Mouse (Mus musculus): ENCODE measurements around the gene Galntl6.
A peak's percentile ranks its signal among the peaks of the same experiment; 100 is the strongest.

The Galntl6 gene

DNA sequence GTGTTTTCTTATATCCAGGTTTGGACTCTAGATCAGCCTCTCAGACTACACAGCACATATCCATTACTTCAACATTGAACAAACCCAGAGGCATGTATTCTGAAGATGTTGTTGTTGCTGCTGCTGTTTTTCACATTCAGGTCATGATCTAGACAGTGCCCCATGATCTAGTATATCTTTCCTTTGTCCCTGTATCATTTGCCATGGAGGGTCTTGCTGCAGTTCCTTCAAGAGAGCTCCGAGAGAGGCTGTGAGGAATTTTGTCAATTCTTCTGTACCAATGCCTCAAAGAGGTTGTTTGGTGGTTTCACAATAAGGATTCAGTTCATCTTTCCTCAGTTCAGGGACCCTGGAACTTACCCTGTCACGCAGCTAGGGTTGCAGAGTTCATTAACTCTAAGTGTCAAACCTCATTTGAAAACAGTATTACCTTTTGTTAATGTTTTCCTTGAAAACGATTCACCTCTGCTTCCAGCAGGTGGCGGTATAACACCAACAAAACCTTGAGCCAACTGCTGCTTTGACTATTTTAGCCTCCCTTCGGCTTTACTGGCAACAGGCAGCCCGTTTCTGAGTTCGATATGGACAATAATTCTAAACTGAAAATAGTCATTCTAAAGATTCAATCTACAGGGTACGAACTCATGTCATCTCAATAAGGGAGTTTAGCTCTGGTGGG is 973.1 kb downstream of the Galntl6 start:
- Histone ChIP-seq H3K27me3 (ENCODE audit: control insufficient read depth, insufficient read depth, low read length, poor library complexity, severe bottlenecking) (no peaks in the 10 kb centered on the region), H3K36me3 (ENCODE audit: control insufficient read depth, insufficient read depth, low read length, poor library complexity, severe bottlenecking) (no peaks in the 10 kb centered on the region)
- peak; percentile 3 for DNase-seq (ENCODE audit: low read depth, low spot score)

GRCm38 (mm10) chr8:57927074-57927473 is 985.4 kb downstream of the Galntl6 start:
- Histone ChIP-seq H3K27me3 (ENCODE audit: control insufficient read depth, insufficient read depth, low read length, poor library complexity, severe bottlenecking) (no peaks in the 10 kb centered on the region), H3K36me3 (ENCODE audit: control insufficient read depth, insufficient read depth, low read length, poor library complexity, severe bottlenecking) (no peaks in the 10 kb centered on the region)
- DNase-seq (ENCODE audit: low read depth, low spot score) = no peak

GRCm38 (mm10) chr8:57923556-57923955 is 988.9 kb downstream of the Galntl6 start:
- Histone ChIP-seq H3K27me3 (ENCODE audit: control insufficient read depth, insufficient read depth, low read length, poor library complexity, severe bottlenecking) (no peaks in the 10 kb centered on the region), H3K36me3 (ENCODE audit: control insufficient read depth, insufficient read depth, low read length, poor library complexity, severe bottlenecking) (no peaks in the 10 kb centered on the region)
- no peak for DNase-seq (ENCODE audit: low read depth, low spot score)

- no peak for DNase-seq (ENCODE audit: low read depth, low spot score)
- H3K36me3 ChIP-seq (ENCODE audit: control insufficient read depth, insufficient read depth, low read length, poor library complexity, severe bottlenecking) = no peaks in the 10 kb centered on the region
- no peaks in the 10 kb centered on the region for H3K27me3 ChIP-seq (ENCODE audit: control insufficient read depth, insufficient read depth, low read length, poor library complexity, severe bottlenecking)
Observed at GRCm38 (mm10) chr8:57923130-57923529, 989.3 kb downstream of the Galntl6 start.

DNA sequence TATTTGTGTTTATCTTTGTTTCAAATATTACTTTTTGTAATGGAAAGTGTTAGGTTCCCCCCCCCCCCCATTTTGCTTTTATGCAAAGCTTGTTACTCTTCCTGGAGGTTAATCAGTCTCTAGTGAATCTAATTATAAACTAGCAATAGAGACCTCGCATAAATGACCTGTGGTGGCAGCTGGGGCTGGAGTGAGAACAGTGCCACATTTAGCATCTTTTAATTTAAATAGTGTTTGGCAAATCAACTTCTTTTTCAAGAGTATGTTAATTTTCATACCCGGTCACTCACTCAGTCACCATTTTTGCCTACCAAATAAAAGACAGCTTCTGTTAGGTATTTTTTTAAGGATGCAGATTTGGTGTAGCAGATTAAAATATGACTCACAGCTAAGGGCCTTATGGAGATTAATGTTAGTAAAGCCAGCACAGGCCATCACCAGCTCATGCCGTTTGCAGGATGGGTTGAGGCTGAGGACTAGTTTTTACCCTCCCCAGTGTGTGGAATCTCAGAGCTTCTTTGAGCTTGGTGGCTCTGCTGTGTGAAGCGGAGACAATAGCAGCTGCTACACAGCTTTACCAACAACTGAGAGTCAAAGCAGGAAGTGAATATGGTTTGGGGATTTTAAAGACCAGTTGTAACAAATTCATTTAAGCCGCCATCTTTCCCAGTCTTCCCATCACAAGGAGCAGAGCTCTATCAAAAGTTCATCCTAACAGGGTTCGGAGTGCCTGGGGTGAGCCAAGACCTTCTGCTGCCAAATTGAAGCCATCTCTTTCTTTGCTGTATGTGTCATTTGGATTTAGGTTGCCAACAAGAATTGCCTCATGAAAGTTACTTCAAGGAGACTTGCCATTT is 990.0 kb downstream of the Galntl6 start:
- no peaks in the 10 kb centered on the region for H3K36me3 ChIP-seq (ENCODE audit: control insufficient read depth, insufficient read depth, low read length, poor library complexity, severe bottlenecking)

GRCm38 (mm10) chr8:57920326-57920903 is 992.0 kb downstream of the Galntl6 start:
- no peaks in the 10 kb centered on the region for H3K27me3 ChIP-seq (ENCODE audit: control insufficient read depth, insufficient read depth, low read length, poor library complexity, severe bottlenecking)

More for the DNA sequence above, 990.0 kb downstream of the Galntl6 start:
- H3K27me3 ChIP-seq (ENCODE audit: control insufficient read depth, insufficient read depth, low read length, poor library complexity, severe bottlenecking) = no peaks in the 10 kb centered on the region
- no peak for DNase-seq (ENCODE audit: low read depth, low spot score)

DNA sequence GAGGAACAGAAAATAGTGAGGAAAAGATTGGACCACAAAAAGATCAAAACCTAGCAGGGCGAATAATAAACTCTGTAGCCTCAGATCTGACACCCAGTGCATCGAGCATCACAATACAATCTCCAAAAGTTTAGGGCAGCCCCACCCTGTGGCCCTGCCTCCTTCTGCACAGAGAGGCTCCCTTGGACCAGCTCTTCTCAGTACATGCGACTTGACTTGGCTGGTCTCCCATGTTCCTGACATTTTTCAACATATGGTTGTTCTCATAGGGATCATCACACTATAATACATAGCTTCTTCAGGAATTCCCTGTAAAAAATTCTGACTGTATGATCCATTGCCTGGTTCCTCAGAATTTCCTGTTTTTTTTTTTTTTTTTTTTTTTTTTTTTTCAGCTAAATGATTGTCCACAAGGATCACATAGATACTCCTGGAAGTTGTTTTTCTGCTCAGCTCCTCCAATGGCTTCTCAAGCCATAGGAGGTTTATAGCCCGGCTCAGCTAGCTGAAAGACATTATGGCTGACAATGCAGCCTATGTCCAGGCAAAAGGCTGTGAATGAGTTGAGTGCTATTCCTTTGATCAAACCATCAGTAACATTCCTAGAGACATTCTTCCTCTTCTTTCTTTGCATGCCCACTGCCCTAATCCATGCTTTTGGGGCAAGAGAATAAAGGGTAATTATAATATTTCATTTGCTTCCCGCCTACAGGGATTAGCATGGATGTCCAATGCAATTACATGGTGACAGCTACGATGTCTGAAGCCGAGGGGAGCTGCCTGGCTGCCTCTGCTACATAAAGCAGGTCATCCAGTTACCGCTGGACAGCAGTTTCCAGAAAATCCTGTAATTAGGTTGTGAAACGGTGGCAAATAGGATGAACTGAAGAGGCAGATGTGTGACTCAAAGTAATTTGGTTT is 993.5 kb downstream of the Galntl6 start:
- no peak for DNase-seq (ENCODE audit: low read depth, low spot score)
- H3K27me3 ChIP-seq (ENCODE audit: control insufficient read depth, insufficient read depth, low read length, poor library complexity, severe bottlenecking) = no peaks in the 10 kb centered on the region

More at GRCm38 (mm10) chr8:57920326-57920903, 992.0 kb downstream of the Galntl6 start:
- DNase-seq (ENCODE audit: low read depth, low spot score) = no peak
- H3K36me3 ChIP-seq (ENCODE audit: control insufficient read depth, insufficient read depth, low read length, poor library complexity, severe bottlenecking) = no peaks in the 10 kb centered on the region

DNA sequence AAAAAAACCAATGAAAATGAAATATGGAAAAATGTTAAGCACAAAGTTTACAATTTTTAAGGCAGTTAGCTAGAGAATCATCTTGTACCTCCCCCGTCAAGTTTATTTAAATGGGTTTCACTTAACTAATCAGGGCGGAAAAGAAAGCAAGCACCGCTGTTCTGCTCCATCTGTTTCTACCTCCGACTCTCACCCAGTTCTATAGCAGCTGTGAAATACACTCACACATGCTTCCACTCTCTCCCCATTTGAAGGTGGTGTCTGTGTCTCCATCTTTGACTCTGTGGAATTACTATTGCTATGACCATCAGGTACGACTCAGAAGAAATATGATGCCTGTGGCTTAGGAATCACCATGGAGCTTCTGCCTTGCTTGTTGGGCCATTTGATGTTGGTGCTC is 1019.1 kb downstream of the Galntl6 start:
- no peak for DNase-seq (ENCODE audit: low read depth, low spot score)
- Histone ChIP-seq H3K36me3 (ENCODE audit: control insufficient read depth, insufficient read depth, low read length, poor library complexity, severe bottlenecking) (no peaks in the 10 kb centered on the region), H3K27me3 (ENCODE audit: control insufficient read depth, insufficient read depth, low read length, poor library complexity, severe bottlenecking) (no peaks in the 10 kb centered on the region)

More for the DNA sequence above, 993.5 kb downstream of the Galntl6 start:
- no peaks in the 10 kb centered on the region for H3K36me3 ChIP-seq (ENCODE audit: control insufficient read depth, insufficient read depth, low read length, poor library complexity, severe bottlenecking)

- no peaks in the 10 kb centered on the region for H3K36me3 ChIP-seq (ENCODE audit: control insufficient read depth, insufficient read depth, low read length, poor library complexity, severe bottlenecking)
- no peaks in the 10 kb centered on the region for H3K27me3 ChIP-seq (ENCODE audit: control insufficient read depth, insufficient read depth, low read length, poor library complexity, severe bottlenecking)
Observed at GRCm38 (mm10) chr8:57892115-57892514, 1020.3 kb downstream of the Galntl6 start.

DNA sequence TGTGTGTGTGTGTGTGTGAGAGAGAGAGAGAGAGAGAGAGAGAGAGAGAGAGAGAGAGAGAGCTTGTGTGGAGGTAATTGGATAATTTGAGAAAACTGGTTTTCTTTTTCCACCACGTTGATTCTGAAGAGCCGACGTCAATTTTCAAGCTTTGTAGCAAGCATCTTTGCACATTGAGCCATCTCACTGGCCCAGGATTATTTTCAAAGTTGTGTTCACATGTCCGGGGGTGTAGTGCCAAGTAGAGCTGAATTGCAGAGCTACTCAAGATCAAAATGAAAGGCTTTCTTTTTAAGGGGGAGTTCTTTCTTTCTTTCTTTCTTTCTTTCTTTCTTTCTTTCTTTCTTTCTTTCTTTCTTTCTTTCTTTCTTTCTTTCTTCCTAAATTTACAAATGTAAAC is 1022.3 kb downstream of the Galntl6 start:
- Histone ChIP-seq H3K27me3 (ENCODE audit: control insufficient read depth, insufficient read depth, low read length, poor library complexity, severe bottlenecking) (no peaks in the 10 kb centered on the region), H3K36me3 (ENCODE audit: control insufficient read depth, insufficient read depth, low read length, poor library complexity, severe bottlenecking) (no peaks in the 10 kb centered on the region)
- no peak for DNase-seq (ENCODE audit: low read depth, low spot score)

More at GRCm38 (mm10) chr8:57892115-57892514, 1020.3 kb downstream of the Galntl6 start:
- no peak for DNase-seq (ENCODE audit: low read depth, low spot score)

DNA sequence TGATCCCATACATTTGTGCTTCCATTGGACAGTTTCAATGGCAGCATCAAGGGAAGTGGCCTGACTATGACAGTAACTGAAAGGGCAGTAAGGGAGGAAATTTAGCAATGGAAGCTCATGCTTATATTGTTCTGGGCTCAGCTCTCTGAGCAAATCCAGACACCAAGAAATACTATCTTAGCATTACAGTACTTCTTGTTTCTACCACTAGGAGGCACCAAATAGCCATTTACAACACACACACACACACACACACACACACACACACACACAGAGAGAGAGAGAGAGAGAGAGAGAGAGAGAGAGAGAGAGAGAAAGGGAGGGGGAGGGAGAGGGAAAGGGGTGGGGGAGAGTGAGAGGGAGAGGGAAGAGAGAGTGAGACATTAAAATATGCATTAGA is 1023.6 kb downstream of the Galntl6 start:
- no peak for DNase-seq (ENCODE audit: low read depth, low spot score)
- Histone ChIP-seq H3K27me3 (ENCODE audit: control insufficient read depth, insufficient read depth, low read length, poor library complexity, severe bottlenecking) (no peaks in the 10 kb centered on the region), H3K36me3 (ENCODE audit: control insufficient read depth, insufficient read depth, low read length, poor library complexity, severe bottlenecking) (no peaks in the 10 kb centered on the region)

- no peak for DNase-seq (ENCODE audit: low read depth, low spot score)
- H3K36me3 ChIP-seq (ENCODE audit: control insufficient read depth, insufficient read depth, low read length, poor library complexity, severe bottlenecking) = no peaks in the 10 kb centered on the region
- H3K27me3 ChIP-seq (ENCODE audit: control insufficient read depth, insufficient read depth, low read length, poor library complexity, severe bottlenecking) = no peaks in the 10 kb centered on the region; the same call in 1 of the 2 replicates
Observed at GRCm38 (mm10) chr8:57879452-57879851, 1033.0 kb downstream of the Galntl6 start.

DNA sequence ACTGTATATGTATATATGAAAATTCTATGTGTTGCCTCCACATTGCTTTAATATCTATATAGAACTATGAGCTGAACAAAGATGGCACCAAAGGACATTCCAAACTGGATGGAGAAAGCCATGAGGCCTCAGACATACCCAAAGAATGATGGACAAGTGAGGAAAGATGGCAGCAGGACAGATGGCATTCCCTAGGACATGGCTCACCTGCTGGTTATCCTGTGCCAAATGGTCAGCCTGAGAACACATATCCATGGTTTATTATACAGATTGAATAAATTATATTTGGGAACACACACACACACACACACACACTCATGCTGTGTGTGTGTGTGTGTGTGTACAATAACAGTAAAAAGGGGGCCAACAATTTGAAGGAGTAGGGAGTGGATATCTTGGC is 1063.4 kb downstream of the Galntl6 start:
- DNase-seq (ENCODE audit: low read depth, low spot score) = no peak
- no peaks in the 10 kb centered on the region for H3K27me3 ChIP-seq (ENCODE audit: control insufficient read depth, insufficient read depth, low read length, poor library complexity, severe bottlenecking)
- H3K36me3 ChIP-seq (ENCODE audit: control insufficient read depth, insufficient read depth, low read length, poor library complexity, severe bottlenecking) = no peaks in the 10 kb centered on the region

DNA sequence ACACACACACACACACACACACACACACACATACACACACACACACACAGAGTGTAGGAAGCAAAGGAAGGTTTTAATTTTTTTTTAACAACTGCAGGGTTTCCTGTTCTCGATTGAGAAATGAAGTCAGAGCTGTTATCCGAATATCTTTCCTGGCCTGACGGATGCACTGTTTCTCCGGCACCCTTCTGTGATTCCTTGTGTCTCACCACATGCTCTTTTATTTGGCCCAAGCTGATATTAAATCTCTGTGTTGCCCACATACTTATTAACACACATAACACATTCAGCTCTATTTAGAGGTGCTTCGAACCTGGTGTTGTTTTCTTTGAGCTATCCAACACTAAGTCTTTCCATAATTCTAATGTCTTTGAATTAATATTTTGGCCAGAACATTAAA is 1069.0 kb downstream of the Galntl6 start:
- DNase-seq (ENCODE audit: low read depth, low spot score) = no peak
- no peaks in the 10 kb centered on the region for H3K36me3 ChIP-seq (ENCODE audit: control insufficient read depth, insufficient read depth, low read length, poor library complexity, severe bottlenecking)
- H3K27me3 ChIP-seq (ENCODE audit: control insufficient read depth, insufficient read depth, low read length, poor library complexity, severe bottlenecking) = no peaks in the 10 kb centered on the region
